Mouse (Mus musculus) olfactory bulb, adult 2 months (tissue): ENCODE results near the gene Setd5.

Source experiments
- CTCF ChIP-seq: fragments of 200-500 bp; IDR thresholded peaks from 2 replicates; pipeline ENCODE4 v1.5.1; 2012; ENCODE audit warnings: low read depth, mild to moderate bottlenecking, low read length, moderate library complexity; ENCODE audit not compliant: insufficient read depth
- POLR2A ChIP-seq: fragments of 200-500 bp; IDR thresholded peaks from 2 replicates; pipeline ENCODE4 v1.6.1; 2012; ENCODE audit warnings: mild to moderate bottlenecking, low read depth, low read length, moderate library complexity; ENCODE audit not compliant: insufficient read depth

- no peak for TF ChIP-seq CTCF
- peak; percentile 99 for TF ChIP-seq POLR2A
Observed at GRCm38 (mm10) chr6:113076686-113077516, at the start of gene Setd5.
